Mouse (Mus musculus) frontal cortex, postnatal 10 days (tissue): ENCODE measurements around the gene Vmn1r39.
"Not testable (repeated sequence)": the region's sequence is repeated elsewhere in the genome, so short reads cannot be mapped to it uniquely, and the experiment has no call there.

Experiments used
- DNase-seq, 2 experiments: peaks; one replicate each; pipeline ENCODE4 v3.0.0; 2022; ENCODE audit warnings: low spot score in 2 of 2, mixed read lengths in 1 of 2

The Vmn1r39 gene

GRCm38 (mm10) chr6:66810509-66810908 is at the start of gene Vmn1r39:
Gene Vmn1r39 (minus strand): TSS chr6:66810609.
- DNase-seq: no peak

DNA sequence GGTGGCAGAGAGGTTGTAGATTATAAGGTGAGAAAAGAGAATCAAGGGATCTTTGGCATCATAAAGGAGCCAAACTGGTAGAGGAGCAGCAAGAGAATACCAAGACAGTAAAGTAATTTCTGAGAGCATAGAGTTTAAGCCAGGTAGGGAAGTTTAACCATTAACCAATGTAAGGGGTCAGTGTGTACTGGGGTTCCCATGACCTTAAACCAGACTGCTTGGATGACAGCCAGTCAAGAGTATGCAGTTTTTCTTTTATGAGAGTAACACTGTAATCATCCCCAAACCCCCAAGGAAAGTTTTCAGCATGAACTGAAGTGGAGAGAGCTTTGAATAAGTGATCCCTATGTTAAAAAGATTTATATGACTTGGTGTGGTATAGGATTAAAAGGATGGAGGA is 49.0 kb upstream of the Vmn1r39 start:
- no peak for DNase-seq

- no peak for DNase-seq
Observed at GRCm38 (mm10) chr6:66858356-66858755, 47.9 kb upstream of the Vmn1r39 start.

- DNase-seq: no peak
Observed at GRCm38 (mm10) chr6:66856236-66856635, 45.8 kb upstream of the Vmn1r39 start.

DNA sequence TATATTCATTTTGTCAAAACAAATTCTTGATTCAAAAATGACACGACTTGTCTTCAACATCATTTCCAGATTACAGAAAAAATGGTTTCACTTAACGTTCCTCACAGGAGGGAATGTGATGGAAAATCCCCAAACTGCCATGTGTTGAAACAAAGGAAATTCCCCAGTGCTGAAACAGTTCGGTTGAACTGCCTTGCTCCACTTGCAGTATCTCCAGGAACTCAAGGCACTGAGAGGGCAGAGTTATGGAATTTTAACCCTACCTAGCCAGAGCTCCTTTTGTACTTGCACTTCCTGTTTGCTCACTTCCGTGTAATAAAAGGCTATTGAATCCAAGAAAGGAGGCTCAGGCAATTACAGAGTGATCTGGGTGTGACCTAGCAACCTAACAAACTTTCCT is 38.5 kb upstream of the Vmn1r39 start:
- DNase-seq: no peak

- DNase-seq: peak in 1 of 2 experiments; percentile 10
Observed at GRCm38 (mm10) chr6:66840631-66841030, 30.2 kb upstream of the Vmn1r39 start.

DNA sequence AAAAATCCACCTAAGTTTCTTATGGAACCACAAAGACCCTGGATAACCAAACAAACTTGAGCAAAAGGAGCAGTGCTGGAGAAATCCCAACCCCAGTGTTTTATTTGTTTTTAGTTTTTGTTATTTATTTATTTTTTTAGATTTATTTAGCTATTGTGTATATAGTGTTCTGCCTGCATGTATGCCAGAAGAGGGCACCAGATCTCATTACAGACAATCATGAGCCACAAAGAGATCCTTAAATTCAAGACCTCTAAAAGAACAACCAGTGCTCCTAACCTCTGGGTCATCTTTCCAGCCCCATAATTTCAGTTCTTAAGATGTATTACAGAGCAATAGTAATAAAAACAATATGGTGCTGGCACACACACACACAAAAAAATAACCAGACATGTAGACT is 26.5 kb upstream of the Vmn1r39 start:
- no peak for DNase-seq

GRCm38 (mm10) chr6:66806311-66806710 is 4.1 kb downstream of the Vmn1r39 start:
- no peak for DNase-seq

DNA sequence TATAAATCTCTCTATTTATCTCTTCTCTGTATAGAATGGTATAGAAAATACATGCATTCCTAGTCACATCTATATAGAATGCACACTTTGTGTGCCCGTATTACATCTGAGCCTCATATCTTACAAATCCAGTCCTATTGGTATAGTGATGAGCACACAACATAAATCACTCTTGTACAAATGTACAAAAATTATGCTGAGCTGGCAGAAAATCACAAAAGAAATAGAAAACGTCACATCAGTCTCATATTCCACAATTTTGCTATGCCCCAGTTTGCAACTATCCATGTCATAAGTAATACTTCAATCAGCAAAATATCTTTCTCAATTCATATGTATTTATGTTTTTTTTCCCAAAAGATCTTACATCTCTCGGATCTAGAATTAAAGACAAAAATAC is 4.7 kb downstream of the Vmn1r39 start:
- DNase-seq: no peak

GRCm38 (mm10) chr6:66782527-66782926 is 27.9 kb downstream of the Vmn1r39 start, which contains the start of gene Vmn1r38:
Gene Vmn1r38 (minus strand): TSS chr6:66782627.
- not testable (repeated sequence) for DNase-seq
